Mouse (Mus musculus) retina, embryonic 14.5 days (tissue): ENCODE results near the gene Asic5.

Experiments used
- DNase-seq: peaks from one replicate; pipeline ENCODE4 v3.0.0-alpha.2; 2015; ENCODE audit warnings: low spot score

The Asic5 gene

GRCm38 (mm10) chr3:82014148-82014703, 32.1 kb downstream of the Asic5 start:
- DNase-seq: no peak

GRCm38 (mm10) chr3:82022421-82022920, 40.4 kb downstream of the Asic5 start:
- DNase-seq: no peak

GRCm38 (mm10) chr3:82023065-82023464, 41.0 kb downstream of the Asic5 start:
- DNase-seq: no peak

- DNase-seq: no peak
Measured at GRCm38 (mm10) chr3:82027286-82027685, 45.2 kb downstream of the Asic5 start.

- peak; percentile 73 for DNase-seq
Measured at GRCm38 (mm10) chr3:82029229-82029628, 47.1 kb downstream of the Asic5 start.

GRCm38 (mm10) chr3:82030008-82030748, 48.1 kb downstream of the Asic5 start:
- no peak for DNase-seq

GRCm38 (mm10) chr3:82036262-82037044, 54.4 kb downstream of the Asic5 start:
- DNase-seq: no peak

- no peak for DNase-seq
Measured at GRCm38 (mm10) chr3:82043676-82044075, 61.6 kb downstream of the Asic5 start.

GRCm38 (mm10) chr3:82044902-82045301, 62.8 kb downstream of the Asic5 start:
- no peak for DNase-seq

GRCm38 (mm10) chr3:82046087-82046486, 64.0 kb downstream of the Asic5 start:
- DNase-seq: no peak

GRCm38 (mm10) chr3:82047100-82047753, 65.1 kb downstream of the Asic5 start:
- peak; percentile 75 for DNase-seq

GRCm38 (mm10) chr3:82048078-82048477, 66.0 kb downstream of the Asic5 start:
- peak; percentile 32 for DNase-seq

- DNase-seq: peak; percentile 23
Measured at GRCm38 (mm10) chr3:82048681-82049080, 66.6 kb downstream of the Asic5 start.

- no peak for DNase-seq
Measured at GRCm38 (mm10) chr3:82051468-82051867, 69.4 kb downstream of the Asic5 start.

- no peak for DNase-seq
Measured at GRCm38 (mm10) chr3:82052029-82052428, 69.9 kb downstream of the Asic5 start.

- peak; percentile 37 for DNase-seq
Measured at GRCm38 (mm10) chr3:82054283-82054974, 72.3 kb downstream of the Asic5 start.

- no peak for DNase-seq
Measured at GRCm38 (mm10) chr3:82057201-82057600, 75.1 kb downstream of the Asic5 start.

- DNase-seq: no peak
Measured at GRCm38 (mm10) chr3:82061402-82062180, 79.5 kb downstream of the Asic5 start.

- DNase-seq: no peak
Measured at GRCm38 (mm10) chr3:82067830-82068229, 85.7 kb downstream of the Asic5 start.
